Mouse (Mus musculus): ENCODE measurements around the gene Tmem206. TPM values are rescaled to one million over a fixed set of nuclear protein-coding genes. Genes with fewer than 3 reads are reported as not detected.

Tmem206 gene
- total and polyA plus RNA-seq, 3 experiments: 3.7 to 22.6 (median 9.2) TPM

- ATAC-seq (ENCODE audit: extremely low read depth, insufficient number of reproducible peaks, low FRiP score, poor library complexity, severe bottlenecking): no peak
- no peaks in the 10 kb centered on the region for H3K9me3 ChIP-seq (replicated peaks)
Measured at GRCm38 (mm10) chr1:191283110-191284040, 42.3 kb upstream of the Tmem206 start.

GRCm38 (mm10) chr1:191284502-191284901 is 41.2 kb upstream of the Tmem206 start:
- Histone ChIP-seq H3K27me3 (ENCODE audit: insufficient read depth, low read length) (peaks cover 37% of the 10 kb centered on the region), H3K9me3 (replicated peaks) (no peaks in the 10 kb centered on the region), H3K4me3 (ENCODE audit: low read depth, low read length) (no peak overlapping the region), H3K36me3 (replicated peaks) (no peaks in the 10 kb centered on the region), H3K4me1 (ENCODE audit: insufficient read depth, low read depth, low read length) (peaks cover 6% of the 10 kb centered on the region; the same call in 1 of the 2 replicates)
- TF ChIP-seq GATA2 (IDR thresholded peaks at IDR 0.05; ENCODE audit: borderline replicate concordance, low read depth, low read length) (no peak), TAL1 (conservative IDR thresholded peaks at IDR 0.05; ENCODE audit: low read depth, low read length) (no peak), CTCF (IDR thresholded peaks at IDR 0.05; ENCODE audit: low read depth, low read length) (no peak), POLR2AphosphoS5 (IDR thresholded peaks at IDR 0.05; ENCODE audit: insufficient replicate concordance, low read depth, low read length) (no peak)
- ATAC-seq (ENCODE audit: extremely low read depth, insufficient number of reproducible peaks, low FRiP score, poor library complexity, severe bottlenecking) (no peak), DNase-seq (ENCODE audit: low spot score) (no peak)

More at GRCm38 (mm10) chr1:191283110-191284040, 42.3 kb upstream of the Tmem206 start:
- no peak for TF ChIP-seq GATA2 (IDR thresholded peaks at IDR 0.05; ENCODE audit: borderline replicate concordance, low read depth, low read length)
- TF ChIP-seq POLR2AphosphoS5 (IDR thresholded peaks at IDR 0.05; ENCODE audit: insufficient replicate concordance, low read depth, low read length): no peak
- no peak for TF ChIP-seq TAL1 (conservative IDR thresholded peaks at IDR 0.05; ENCODE audit: low read depth, low read length)
- TF ChIP-seq CTCF (IDR thresholded peaks at IDR 0.05; ENCODE audit: low read depth, low read length): no peak
- no peak for TF ChIP-seq GATA1 (IDR thresholded peaks at IDR 0.05; ENCODE audit: borderline replicate concordance, low read length)
- DNase-seq (ENCODE audit: low spot score): no peak
- no peaks in the 10 kb centered on the region for H3K4me1 ChIP-seq (ENCODE audit: insufficient read depth, low read depth, low read length)
- H3K4me3 ChIP-seq (ENCODE audit: low read depth, low read length): no peak overlapping the region
- no peaks in the 10 kb centered on the region for H3K36me3 ChIP-seq (replicated peaks)
- peaks cover 40% of the 10 kb centered on the region for H3K27me3 ChIP-seq (ENCODE audit: insufficient read depth, low read length)

GRCm38 (mm10) chr1:191288762-191289161 is 37.0 kb upstream of the Tmem206 start:
- H3K4me1 ChIP-seq (ENCODE audit: insufficient read depth, low read depth, low read length): peaks cover 6% of the 10 kb centered on the region; the same call in 1 of the 2 replicates
- TF ChIP-seq POLR2AphosphoS5 (IDR thresholded peaks at IDR 0.05; ENCODE audit: insufficient replicate concordance, low read depth, low read length) (no peak), CTCF (IDR thresholded peaks at IDR 0.05; ENCODE audit: low read depth, low read length) (peak; percentile 68)
- H3K9me3 ChIP-seq (replicated peaks): no peaks in the 10 kb centered on the region
- ATAC-seq (ENCODE audit: extremely low read depth, insufficient number of reproducible peaks, low FRiP score, poor library complexity, severe bottlenecking) (peak; percentile 34; the same call in 1 of the 2 replicates), DNase-seq (ENCODE audit: low spot score) (peak; percentile 58)
- peaks cover 27% of the 10 kb centered on the region for H3K27me3 ChIP-seq (ENCODE audit: insufficient read depth, low read length)
- H3K4me3 ChIP-seq (ENCODE audit: low read depth, low read length): no peak overlapping the region
- no peaks in the 10 kb centered on the region for H3K36me3 ChIP-seq (replicated peaks)

GRCm38 (mm10) chr1:191292348-191292747 is 33.4 kb upstream of the Tmem206 start:
- ATAC-seq (ENCODE audit: extremely low read depth, insufficient number of reproducible peaks, low FRiP score, poor library complexity, severe bottlenecking) (no peak), DNase-seq (ENCODE audit: low spot score) (no peak)
- Histone ChIP-seq H3K27me3 (ENCODE audit: insufficient read depth, low read length) (peaks cover 51% of the 10 kb centered on the region), H3K4me1 (ENCODE audit: insufficient read depth, low read depth, low read length) (peaks cover 7% of the 10 kb centered on the region; the same call in 1 of the 2 replicates), H3K36me3 (replicated peaks) (no peaks in the 10 kb centered on the region), H3K4me3 (ENCODE audit: low read depth, low read length) (no peak overlapping the region), H3K9me3 (replicated peaks) (no peaks in the 10 kb centered on the region)
- TF ChIP-seq CTCF (IDR thresholded peaks at IDR 0.05; ENCODE audit: low read depth, low read length): no peak
- TF ChIP-seq GATA2 (IDR thresholded peaks at IDR 0.05; ENCODE audit: borderline replicate concordance, low read depth, low read length): no peak
- no peak for TF ChIP-seq POLR2AphosphoS5 (IDR thresholded peaks at IDR 0.05; ENCODE audit: insufficient replicate concordance, low read depth, low read length)
- TF ChIP-seq TAL1 (conservative IDR thresholded peaks at IDR 0.05; ENCODE audit: low read depth, low read length): no peak

GRCm38 (mm10) chr1:191293051-191293450 is 32.7 kb upstream of the Tmem206 start:
- Histone ChIP-seq H3K4me3 (ENCODE audit: low read depth, low read length) (no peak overlapping the region), H3K27me3 (ENCODE audit: insufficient read depth, low read length) (peaks cover 53% of the 10 kb centered on the region), H3K4me1 (ENCODE audit: insufficient read depth, low read depth, low read length) (peaks cover 7% of the 10 kb centered on the region; the same call in 1 of the 2 replicates), H3K9me3 (replicated peaks) (no peaks in the 10 kb centered on the region), H3K36me3 (replicated peaks) (no peaks in the 10 kb centered on the region)
- TF ChIP-seq GATA1 (IDR thresholded peaks at IDR 0.05; ENCODE audit: borderline replicate concordance, low read length): no peak
- TF ChIP-seq CTCF (IDR thresholded peaks at IDR 0.05; ENCODE audit: low read depth, low read length): no peak
- no peak for TF ChIP-seq TAL1 (conservative IDR thresholded peaks at IDR 0.05; ENCODE audit: low read depth, low read length)
- TF ChIP-seq POLR2AphosphoS5 (IDR thresholded peaks at IDR 0.05; ENCODE audit: insufficient replicate concordance, low read depth, low read length): no peak
- TF ChIP-seq GATA2 (IDR thresholded peaks at IDR 0.05; ENCODE audit: borderline replicate concordance, low read depth, low read length): no peak
- no peak for ATAC-seq (ENCODE audit: extremely low read depth, insufficient number of reproducible peaks, low FRiP score, poor library complexity, severe bottlenecking)
- DNase-seq (ENCODE audit: low spot score): no peak

GRCm38 (mm10) chr1:191293996-191294795 is 31.5 kb upstream of the Tmem206 start:
- Histone ChIP-seq H3K4me3 (ENCODE audit: low read depth, low read length) (no peak overlapping the region), H3K9me3 (replicated peaks) (no peaks in the 10 kb centered on the region), H3K4me1 (ENCODE audit: insufficient read depth, low read depth, low read length) (peaks cover 4% of the 10 kb centered on the region; the same call in 1 of the 2 replicates), H3K36me3 (replicated peaks) (no peaks in the 10 kb centered on the region), H3K27me3 (ENCODE audit: insufficient read depth, low read length) (peaks cover 59% of the 10 kb centered on the region)
- ATAC-seq (ENCODE audit: extremely low read depth, insufficient number of reproducible peaks, low FRiP score, poor library complexity, severe bottlenecking): no peak
- TF ChIP-seq GATA1 (IDR thresholded peaks at IDR 0.05; ENCODE audit: borderline replicate concordance, low read length) (no peak), POLR2AphosphoS5 (IDR thresholded peaks at IDR 0.05; ENCODE audit: insufficient replicate concordance, low read depth, low read length) (no peak), TAL1 (conservative IDR thresholded peaks at IDR 0.05; ENCODE audit: low read depth, low read length) (no peak), CTCF (IDR thresholded peaks at IDR 0.05; ENCODE audit: low read depth, low read length) (no peak), GATA2 (IDR thresholded peaks at IDR 0.05; ENCODE audit: borderline replicate concordance, low read depth, low read length) (no peak)
- DNase-seq (ENCODE audit: low spot score): no peak
